7 mouse cellular contexts compared by ENCODE assay signal in genomic region chr4:57916201-57916661, GRCm38 (mm10). TPM values are rescaled to one million over a fixed set of nuclear protein-coding genes. Genes with fewer than 3 reads are reported as not detected.
DNase-seq lines count a peak whose midpoint lies in the region; TF ChIP-seq lines count a peak whose summit lies in the region.

TSS of gene D630039A03Rik (minus strand) at chr4:57916297.

- WGBS in kidney, adult 2 months = 15% methylated on average over 9 of the region's 9 CpGs
- 19% methylated on average over 9 of the region's 9 CpGs for WGBS in lung, adult 2 months

- DNase-seq in urinary bladder, postnatal 14 days (ENCODE audit: low spot score) = peak; percentile 51
- no peak for DNase-seq in urinary bladder, adult 2 months (ENCODE audit: low spot score)
- peak; percentile 22 for DNase-seq in cerebellum, adult 8-10 months
- DNase-seq in kidney, adult 2 months = peak; percentile 92
- peak; percentile 57 for DNase-seq in lung, adult 2 months
- no peak for DNase-seq in spleen, postnatal 4 days (ENCODE audit: low spot score in 2 of 2)
- no peak for DNase-seq in frontal cortex, adult 2 months (ENCODE audit: extremely low spot score in 1 of 2, low spot score in 1 of 2)

- H3K4me1 ChIP-seq in kidney, adult 2 months (ENCODE audit: control insufficient read depth, insufficient read depth, low read length) = peaks cover 20% of the 10 kb centered on the region
- H3K4me1 ChIP-seq in lung, adult 2 months (ENCODE audit: control insufficient read depth, insufficient read depth, low read length) = no peaks in the 10 kb centered on the region; the same call in 1 of the 2 replicates

- peak within 1 kb of the TSS; percentile 86 for H3K27ac ChIP-seq in kidney, adult 2 months (ENCODE audit: insufficient read depth, low read depth, low read length)

- TF ChIP-seq CTCF in kidney, adult 2 months (conservative IDR thresholded peaks at IDR 0.05; ENCODE audit: insufficient read depth, insufficient read length, low read depth, low read length) = no peak
- TF ChIP-seq CTCF in lung, adult 2 months (IDR thresholded peaks at IDR 0.05; ENCODE audit: insufficient read depth, low read length) = no peak

- no peak for TF ChIP-seq POLR2A in kidney, adult 2 months (IDR thresholded peaks at IDR 0.05; ENCODE audit: low read depth, low read length)
- no peak for TF ChIP-seq POLR2A in lung, adult 2 months (IDR thresholded peaks at IDR 0.05; ENCODE audit: borderline replicate concordance, extremely low read depth, low read depth, low read length)

- no peaks in the 10 kb centered on the region for H3K27me3 ChIP-seq in kidney, adult 2 months (replicated peaks; ENCODE audit: control insufficient read depth, insufficient read depth, low read length)

- no peaks in the 10 kb centered on the region for H3K36me3 ChIP-seq in kidney, adult 2 months (ENCODE audit: control insufficient read depth, insufficient read depth, low read length)

- H3K4me3 ChIP-seq in kidney, adult 2 months (ENCODE audit: insufficient read depth, low read depth, low read length) = peak within 1 kb of the TSS; percentile 36
- peak within 1 kb of the TSS; percentile 44 for H3K4me3 ChIP-seq in lung, adult 2 months (replicated peaks; ENCODE audit: extremely low read depth, low read depth, low read length)

RNA-seq across cellular contexts. Expression of gene D630039A03Rik, which starts in this region (rescaled TPM):
- polyA plus RNA-seq in urinary bladder, adult 2 months (2012; rRNA removed) = 3.9 and 4.3 TPM in 2 replicates
- polyA plus RNA-seq in kidney, adult 2 months (2012; rRNA removed) = 17.8 and 19.8 TPM in 2 replicates
- polyA plus RNA-seq in lung, adult 2 months (2012; rRNA removed) = 3.2 and 5.4 TPM in 2 replicates
- 0.32 and 0.38 TPM in 2 replicates for polyA plus RNA-seq in frontal cortex, adult 2 months (2012; rRNA removed)

Comparison
In these comparisons a context has a peak if more than half of its experiments do, and no peak if none do; other contexts are left out.
1. DNase-seq: peak in urinary bladder, postnatal 14 days (single experiment), cerebellum, adult 8-10 months (single experiment), kidney, adult 2 months (single experiment) and lung, adult 2 months (single experiment); none in urinary bladder, adult 2 months (single experiment), spleen, postnatal 4 days (0 of 2) and frontal cortex, adult 2 months (0 of 2).